Mouse (Mus musculus) cerebellum, postnatal 14 days (tissue): Measurements from ENCODE around the gene Gm21627.
"Not testable (repeated sequence)": the region's sequence is repeated elsewhere in the genome, so short reads cannot be mapped to it uniquely, and the experiment has no call there.

ENCODE experiments used
- DNase-seq, 2 experiments: peaks; one replicate each; pipeline ENCODE4 v3.0.0; 2021; ENCODE audit warnings: mixed read lengths in 2 of 2

The Gm21627 gene

DNA sequence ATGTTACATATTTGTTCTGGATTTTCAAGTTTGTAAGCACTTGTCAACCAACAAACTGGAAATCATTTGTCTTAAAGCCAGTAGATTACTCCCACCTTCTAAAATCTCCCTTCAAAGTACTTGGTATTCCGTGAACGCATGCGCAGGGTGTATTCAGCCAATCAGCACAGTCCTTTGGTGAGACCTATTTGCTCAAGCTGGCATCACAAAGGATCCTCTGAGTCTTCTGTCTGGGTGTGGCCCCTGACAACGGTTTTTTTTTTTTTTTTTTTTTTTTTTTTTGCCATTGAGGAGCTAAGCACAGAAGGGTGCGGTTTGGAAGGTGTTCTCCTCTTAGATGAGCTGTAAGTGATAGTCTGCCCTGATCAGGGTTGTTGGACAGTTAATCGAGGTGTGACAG lies at the start of gene Gm21627:
TSS of gene Gm21627 (plus strand) at position 301 of the 400 bp plus-strand sequence.
- not testable (repeated sequence) for DNase-seq
